Mouse (Mus musculus) spleen, postnatal 14 days (tissue): ENCODE measurements around the gene Lrrc7.

Experiments
- DNase-seq, 2 experiments: peaks; one replicate each; pipeline ENCODE4 v3.0.0; 2021 to 2022; ENCODE audit warnings: low spot score in 2 of 2

Lrrc7 gene

DNA sequence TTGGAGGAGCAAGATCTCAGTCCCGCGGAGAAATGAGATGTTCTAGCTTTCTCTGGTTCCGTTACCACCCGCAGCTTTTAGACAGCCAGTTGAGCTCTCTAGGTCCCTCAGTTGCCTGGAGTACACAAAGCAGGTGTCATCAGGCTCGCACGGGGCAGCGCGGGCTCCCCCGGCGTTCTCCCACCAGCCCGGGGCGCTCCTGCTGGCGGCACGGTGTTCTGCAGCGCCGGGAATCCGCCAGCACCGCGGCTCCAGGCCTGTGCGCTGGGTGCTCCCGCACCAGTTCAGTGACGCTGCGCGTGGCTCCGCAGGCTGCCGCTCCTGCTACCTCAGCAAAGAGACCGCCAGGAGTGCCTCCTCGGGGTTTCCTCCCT is at the start of gene Lrrc7:
Gene Lrrc7 (minus strand): TSS at position 235 of the 374 bp plus-strand sequence.
- DNase-seq, result no peak

- no peak for DNase-seq
These were observed 45.0 kb upstream of the Lrrc7 start for GRCm38 (mm10) chr3:158607065-158607464.

GRCm38 (mm10) chr3:158605274-158605673 is 43.3 kb upstream of the Lrrc7 start:
- no peak for DNase-seq

GRCm38 (mm10) chr3:158561256-158561986 is 600 bp downstream of the Lrrc7 start:
- no peak for DNase-seq

DNA sequence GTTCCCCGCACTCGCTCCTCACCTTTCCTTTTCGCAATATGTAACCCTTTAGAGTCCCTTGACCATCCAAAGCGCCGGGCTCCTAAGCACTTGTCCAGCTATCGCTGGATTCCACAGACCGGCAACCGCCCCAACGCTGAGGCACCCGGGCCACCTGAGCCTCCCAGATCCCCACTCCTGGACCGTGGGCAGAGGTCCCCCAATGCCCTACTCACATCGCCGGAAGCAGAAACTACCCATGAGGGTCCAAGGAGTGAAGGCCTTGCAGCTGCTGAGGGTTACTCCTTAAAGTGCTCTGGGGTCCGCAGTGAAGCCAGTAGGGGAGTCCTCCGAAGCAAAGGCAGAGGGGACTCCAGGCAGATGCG is 1.1 kb downstream of the Lrrc7 start:
- no peak for DNase-seq

DNA sequence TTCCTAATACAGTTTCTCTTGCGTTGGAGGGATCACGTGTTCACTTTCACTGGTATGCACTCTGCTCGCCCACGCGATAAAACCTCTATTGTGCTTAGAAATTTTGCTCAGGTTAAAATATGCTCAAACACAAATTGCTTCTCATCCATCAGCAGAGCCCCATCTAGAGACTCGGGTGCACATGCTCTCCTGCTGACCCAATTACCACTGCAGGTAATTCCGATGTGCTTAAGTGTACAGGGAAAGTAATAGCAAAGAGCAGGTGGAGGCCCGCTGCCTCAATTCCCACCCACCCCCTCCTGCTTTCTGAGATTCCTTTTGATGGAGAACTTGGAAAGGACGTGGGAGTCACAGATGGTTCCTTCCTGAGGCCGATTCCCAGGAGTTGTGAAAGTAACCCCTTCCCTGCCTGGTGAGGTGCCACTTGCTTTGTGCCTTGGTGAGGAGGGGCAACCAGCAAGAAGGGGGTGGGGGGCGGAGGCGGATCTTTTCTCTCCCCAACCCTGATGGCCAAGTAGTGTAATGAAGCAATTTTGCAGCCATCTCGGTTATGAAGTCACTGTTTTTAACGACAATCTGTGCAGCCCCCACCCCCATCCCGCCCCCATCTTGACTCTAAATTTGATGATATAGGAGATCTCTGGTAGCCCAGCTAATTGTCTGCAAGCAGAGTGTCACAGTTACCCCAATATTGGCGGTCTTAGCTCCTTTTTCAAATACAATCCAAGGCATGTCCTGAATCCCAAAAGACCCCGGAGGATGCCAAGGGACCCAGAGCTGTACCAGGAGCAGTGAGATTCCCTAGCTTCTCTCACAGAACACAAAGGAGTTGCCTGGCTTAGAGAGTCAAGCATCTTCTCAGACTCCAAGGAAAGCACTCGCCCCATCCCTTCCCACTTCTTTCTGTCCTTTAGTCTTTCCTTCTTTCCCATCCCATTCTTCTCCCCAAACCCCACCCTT is 2.0 kb downstream of the Lrrc7 start:
- DNase-seq, result no peak

GRCm38 (mm10) chr3:158559131-158559658 is 2.8 kb downstream of the Lrrc7 start:
- DNase-seq, result no peak

DNA sequence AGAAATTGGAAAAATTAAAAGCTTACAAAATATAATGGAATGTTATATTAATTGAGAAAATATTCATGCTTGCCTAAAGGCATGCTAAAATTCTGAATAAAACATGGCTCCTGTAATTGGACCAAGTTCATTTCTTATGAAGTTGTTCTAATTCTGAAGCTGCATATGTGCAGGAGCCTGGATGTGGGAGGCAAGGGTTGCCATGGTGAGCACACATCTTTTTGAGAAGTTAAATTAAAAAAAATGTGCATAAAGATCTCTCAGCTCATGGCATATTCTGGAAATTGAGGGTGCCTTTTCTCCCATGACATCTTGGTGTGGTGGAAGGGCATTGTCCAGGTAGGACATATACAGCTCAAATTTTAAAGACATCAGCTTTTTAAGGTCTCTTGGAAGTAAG is 3.4 kb downstream of the Lrrc7 start:
- DNase-seq, result no peak

- DNase-seq, result no peak
These were observed 7.7 kb downstream of the Lrrc7 start for GRCm38 (mm10) chr3:158554280-158554679.

DNA sequence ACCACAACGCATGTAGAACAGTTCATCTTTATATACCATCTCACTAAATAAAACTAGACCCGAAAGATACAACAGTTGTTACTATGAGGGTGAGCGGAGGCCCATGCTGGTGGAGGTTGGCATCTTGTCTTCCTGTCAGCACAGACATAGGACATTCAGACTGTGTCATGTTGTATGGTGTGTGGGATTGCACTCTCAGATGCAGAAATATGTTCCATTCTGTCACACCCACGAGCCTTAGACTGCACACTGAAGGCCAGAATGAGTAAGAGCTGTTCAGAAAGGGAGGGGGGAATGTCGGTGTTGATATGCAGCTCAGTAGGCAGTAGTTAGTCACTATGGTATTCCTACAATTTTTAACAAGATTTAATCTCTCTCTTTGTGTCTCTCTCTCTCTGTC is 9.9 kb downstream of the Lrrc7 start:
- DNase-seq, result no peak

GRCm38 (mm10) chr3:158543481-158543880 is 18.5 kb downstream of the Lrrc7 start:
- no peak for DNase-seq

DNA sequence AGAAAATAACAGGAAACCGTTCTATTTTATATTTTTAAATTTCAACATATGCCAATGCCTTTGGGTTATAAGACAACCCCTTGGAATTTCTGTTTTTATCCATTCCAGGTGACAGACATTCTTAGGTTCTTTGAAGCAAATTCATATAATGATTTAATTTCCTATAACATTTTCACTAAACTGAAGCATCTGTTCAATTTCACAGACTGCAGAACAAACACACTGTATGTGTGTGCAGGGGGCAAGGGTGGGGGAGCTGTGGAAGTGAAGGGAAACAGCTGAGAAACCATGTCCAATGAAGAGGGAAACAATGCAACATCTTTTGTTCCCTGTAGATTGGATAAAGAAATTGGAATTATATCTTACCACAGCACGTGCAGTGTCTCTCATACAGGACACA is 29.2 kb downstream of the Lrrc7 start:
- no peak for DNase-seq

DNA sequence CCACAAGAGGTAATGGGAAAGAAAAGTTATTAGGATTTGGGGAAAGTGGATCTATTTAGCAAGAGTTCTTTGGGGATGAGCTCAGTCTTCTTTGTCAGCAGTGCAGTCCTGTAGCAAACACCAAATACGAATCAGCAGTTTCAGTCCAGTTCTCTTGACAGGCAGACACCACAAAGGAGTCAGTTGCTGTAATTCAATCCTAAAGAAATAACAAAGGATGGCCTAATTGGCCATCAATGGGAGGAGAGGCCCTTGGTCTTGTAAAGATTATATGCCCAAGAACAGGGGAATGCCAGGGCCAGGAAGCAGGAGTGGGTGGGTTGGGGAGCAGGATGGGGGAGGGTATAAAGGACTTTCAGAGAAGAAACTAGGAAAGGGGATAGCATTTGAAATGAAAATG is 33.5 kb downstream of the Lrrc7 start:
- DNase-seq, result no peak

DNA sequence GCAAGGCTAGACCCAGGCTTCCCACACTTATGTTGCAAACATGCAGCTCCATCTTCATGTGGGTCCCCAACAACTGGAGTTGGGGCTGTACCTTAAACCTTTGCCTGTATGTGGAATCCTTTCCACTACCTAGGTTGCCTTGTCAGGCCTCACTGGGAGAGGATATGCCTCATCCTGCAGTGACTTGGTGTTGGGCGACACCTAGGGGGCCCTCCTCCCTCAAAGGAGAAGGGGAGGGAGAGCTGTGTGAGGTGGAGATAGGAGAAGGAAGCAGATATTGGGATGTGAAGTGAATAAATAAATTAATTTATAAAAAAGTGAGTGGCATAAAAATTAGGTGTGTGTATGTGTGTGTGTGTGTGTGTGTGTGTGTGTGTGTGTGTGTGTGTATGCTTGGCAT is 68.3 kb downstream of the Lrrc7 start:
- DNase-seq, result no peak

DNA sequence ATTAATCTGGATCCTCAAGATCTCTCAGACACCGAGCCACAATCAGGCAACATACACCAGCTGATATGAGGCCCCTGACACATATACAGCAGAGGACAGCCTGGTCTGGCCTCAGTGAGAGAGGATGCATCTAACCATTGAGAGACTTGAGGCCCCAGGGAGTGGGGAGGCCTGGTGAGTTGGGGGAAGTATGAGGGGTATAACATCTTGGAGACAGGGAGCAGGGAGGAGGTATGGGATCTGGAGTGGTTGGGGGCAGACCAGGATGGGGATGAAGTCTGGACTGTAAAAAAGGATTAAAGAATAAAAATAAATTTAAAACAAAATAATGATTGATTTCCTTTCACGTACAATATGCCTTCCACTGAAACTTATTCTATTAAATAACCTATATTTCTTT is 82.3 kb downstream of the Lrrc7 start:
- no peak for DNase-seq

DNA sequence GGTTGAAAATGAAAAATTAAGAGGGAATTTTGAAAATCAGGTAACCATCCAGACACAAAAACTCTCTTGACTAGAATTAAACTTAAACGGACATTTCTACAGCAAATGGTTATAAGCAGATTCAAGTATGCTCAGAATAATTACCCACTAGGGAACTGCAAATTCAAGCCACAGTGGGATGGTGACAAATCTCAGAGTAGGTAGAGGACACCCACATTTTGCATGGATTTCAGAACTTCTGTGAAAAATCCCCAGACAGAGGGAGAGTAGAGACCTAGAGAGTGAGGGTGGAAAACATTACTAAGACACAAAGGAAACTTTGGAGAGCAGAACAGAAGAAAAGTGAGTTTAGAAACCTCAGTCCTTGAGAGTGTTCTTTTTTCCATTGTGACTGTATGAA is 161.4 kb downstream of the Lrrc7 start:
- no peak for DNase-seq

- no peak for DNase-seq
These were observed 170.5 kb downstream of the Lrrc7 start for GRCm38 (mm10) chr3:158391534-158391933.

DNA sequence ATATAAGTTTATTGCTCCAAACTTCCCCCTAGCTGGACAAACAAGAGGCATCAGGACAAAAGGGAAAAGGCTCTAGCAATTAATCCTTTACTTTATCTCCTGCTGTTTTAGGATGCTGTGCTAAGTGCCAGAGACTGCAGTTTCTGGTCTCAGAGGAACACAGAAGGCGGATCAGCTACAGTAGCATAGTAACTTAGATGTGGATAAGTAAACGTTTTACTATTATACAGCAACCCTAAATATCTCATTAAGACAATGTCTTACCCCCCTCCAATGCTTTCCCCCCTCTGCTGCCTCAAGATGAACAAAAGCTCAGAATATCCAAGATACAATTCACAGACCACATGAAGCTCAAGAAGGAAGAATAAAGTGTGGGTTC is 174.0 kb downstream of the Lrrc7 start:
- DNase-seq, result no peak

GRCm38 (mm10) chr3:158387413-158388075 is 174.5 kb downstream of the Lrrc7 start:
- DNase-seq, result no peak

DNA sequence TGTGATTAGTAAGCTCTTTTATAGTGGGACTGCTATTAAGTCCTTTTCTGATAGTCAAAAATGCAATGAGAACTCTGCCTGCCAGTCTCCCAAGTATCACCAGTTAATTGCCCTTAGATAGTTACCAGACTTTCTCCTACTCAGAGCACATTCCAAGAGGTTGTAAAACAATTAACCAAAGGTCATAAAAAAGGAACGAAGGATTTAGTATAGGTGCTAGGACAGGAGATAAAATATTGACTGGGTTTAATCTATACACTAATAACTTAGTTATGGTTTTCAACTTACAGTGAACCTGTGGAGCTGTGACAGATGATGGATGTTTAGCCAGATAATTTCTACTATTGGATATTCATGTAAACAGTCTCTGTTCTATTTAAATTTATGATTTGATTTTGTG is 175.2 kb downstream of the Lrrc7 start:
- no peak for DNase-seq

- DNase-seq, result no peak
These were observed 186.1 kb downstream of the Lrrc7 start for GRCm38 (mm10) chr3:158375885-158376284.

DNA sequence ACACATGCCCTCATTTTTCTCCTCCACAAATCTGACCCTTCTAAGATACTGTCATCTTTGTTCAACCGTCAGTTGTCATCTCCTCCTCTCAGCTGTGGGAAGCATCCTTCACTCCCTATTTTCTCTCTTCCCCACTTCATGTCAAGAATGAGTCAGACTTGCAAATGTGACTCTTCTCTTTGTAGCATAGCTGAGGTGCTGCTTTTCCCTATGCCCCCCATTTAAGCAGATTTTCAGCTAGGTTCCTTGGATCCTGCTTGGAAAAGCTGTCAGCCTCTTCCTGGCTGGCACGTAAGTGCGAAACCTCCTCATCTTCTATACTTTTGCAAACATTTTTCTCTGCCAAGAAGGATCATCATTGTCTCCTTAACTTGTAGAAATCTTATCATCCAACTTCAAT is 192.9 kb downstream of the Lrrc7 start:
- DNase-seq, result no peak
